Mouse (Mus musculus) hindbrain, embryonic 13.5 days (tissue): ENCODE results near the gene Sfxn5. TPM values are rescaled to one million over a fixed set of nuclear protein-coding genes. Genes with fewer than 3 reads are reported as not detected.

Source experiments
- ATAC-seq: fragments of 200-750 bp; cut with Nextera tagmentation; 2 replicates; pipeline ENCODE4 v1.8.0; 2017; ENCODE audit warnings: moderate TSS enrichment; ENCODE audit not compliant: low FRiP score
- H3K27ac ChIP-seq: fragments of 300-500 bp; sonication (generic); 2 replicates; pipeline ENCODE4 v1.5.1; 2015; ENCODE audit warnings: inconsistent platforms, mild to moderate bottlenecking, moderate library complexity
- H3K27me3 ChIP-seq: fragments of 300-500 bp; sonication (generic); 2 replicates; pipeline ENCODE4 v1.6.1; 2015; ENCODE audit warnings: mild to moderate bottlenecking, inconsistent platforms
- H3K36me3 ChIP-seq: fragments of 300-500 bp; sonication (generic); 2 replicates; pipeline ENCODE4 v1.6.1; 2015; ENCODE audit warnings: mild to moderate bottlenecking, inconsistent platforms
- H3K4me1 ChIP-seq: fragments of 300-500 bp; sonication (generic); replicated peaks from 2 replicates; pipeline ENCODE4 v1.6.1; 2015; ENCODE audit warnings: inconsistent platforms
- H3K4me2 ChIP-seq: fragments of 300-500 bp; sonication (generic); 2 replicates; pipeline ENCODE4 v1.6.1; 2015; ENCODE audit warnings: inconsistent platforms, mild to moderate bottlenecking, moderate library complexity
- H3K4me3 ChIP-seq: fragments of 300-500 bp; sonication (generic); 2 replicates; pipeline ENCODE4 v1.5.1; 2015; ENCODE audit warnings: mild to moderate bottlenecking, inconsistent platforms
- H3K9ac ChIP-seq: fragments of 300-500 bp; sonication (generic); 2 replicates; pipeline ENCODE4 v1.6.1; 2015; ENCODE audit warnings: mild to moderate bottlenecking, inconsistent platforms
- H3K9me3 ChIP-seq: fragments of 300-500 bp; sonication (generic); 2 replicates; pipeline ENCODE4 v1.6.1; 2016; ENCODE audit warnings: inconsistent platforms
- WGBS: fragments of 180-500 bp; shearing (Covaris S2); methylation state at CpG from one replicate; pipeline ENCODE4 v1.1.7; 2015; 5-methylcytosine and 5-hydroxymethylcytosine counted together
- polyA plus RNA-seq: library from polyadenylated mRNA; unstranded; fragments of >200 nt; fragmentation: Nextera tagmentation; extraction: Ambion mirVana; gene quantifications from 2 replicates; pipeline ENCODE4 v1.2.1, GENCODE M21; 2015

Gene Sfxn5
- polyA plus RNA-seq, 1 experiment from 2014 or later = 19.6 TPM

GRCm38 (mm10) chr6:85218684-85219445 is 114.4 kb downstream of the Sfxn5 start:
- H3K4me3 ChIP-seq = no peak overlapping the region
- peaks cover 46% of the 10 kb centered on the region for H3K27me3 ChIP-seq
- no peak for ATAC-seq
- no peaks in the 10 kb centered on the region for H3K9me3 ChIP-seq
- H3K4me1 ChIP-seq = peaks cover 19% of the 10 kb centered on the region
- H3K4me2 ChIP-seq = no peak overlapping the region
- H3K27ac ChIP-seq = no peak overlapping the region
- H3K36me3 ChIP-seq = no peaks in the 10 kb centered on the region
- WGBS = 30% methylated on average over 5 of the region's 5 CpGs
- H3K9ac ChIP-seq = 0 out of 2 replicates have a peak overlapping the region, but pooled peaks have one; percentile 24

GRCm38 (mm10) chr6:85218251-85218650 is 115.0 kb downstream of the Sfxn5 start:
- 57% methylated on average over 4 of the region's 4 CpGs for WGBS
- no peak for ATAC-seq
- H3K4me2 ChIP-seq = no peak overlapping the region

DNA sequence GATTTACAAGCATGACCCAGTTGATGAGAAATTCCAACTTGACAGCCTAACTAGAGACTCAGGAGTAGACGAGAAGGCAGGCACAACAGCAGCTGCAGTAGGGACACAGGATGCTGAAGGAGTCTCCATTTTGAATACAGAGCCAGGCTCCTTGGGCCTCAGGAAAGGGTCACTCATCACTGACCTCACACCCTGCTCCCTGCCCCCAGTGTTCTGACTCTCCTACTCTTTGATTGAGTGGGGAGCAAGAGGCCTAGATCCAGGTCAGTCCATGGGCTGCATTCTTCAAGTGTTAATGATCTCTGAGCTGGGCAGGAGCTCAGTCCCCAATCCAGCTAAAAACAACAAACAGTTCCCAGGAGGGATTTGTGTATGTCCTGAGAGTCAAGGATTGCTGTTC is 122.5 kb downstream of the Sfxn5 start:
- Histone ChIP-seq H3K9me3 (no peaks in the 10 kb centered on the region), H3K27ac (no peak overlapping the region), H3K4me3 (no peak overlapping the region), H3K4me1 (peaks cover 10% of the 10 kb centered on the region; the same call in 1 of the 2 replicates), H3K36me3 (no peaks in the 10 kb centered on the region), H3K27me3 (peaks cover 33% of the 10 kb centered on the region), H3K9ac (no peak overlapping the region), H3K4me2 (no peak overlapping the region)
- ATAC-seq = no peak
- WGBS = 28% methylated on average over 1 of the region's 1 CpGs

More at GRCm38 (mm10) chr6:85218251-85218650, 115.0 kb downstream of the Sfxn5 start:
- H3K27ac ChIP-seq = no peak overlapping the region
- H3K9me3 ChIP-seq = no peaks in the 10 kb centered on the region
- H3K4me3 ChIP-seq = no peak overlapping the region
- H3K27me3 ChIP-seq = peaks cover 42% of the 10 kb centered on the region
- H3K9ac ChIP-seq = no peak overlapping the region
- peaks cover 13% of the 10 kb centered on the region for H3K4me1 ChIP-seq
- no peaks in the 10 kb centered on the region for H3K36me3 ChIP-seq

DNA sequence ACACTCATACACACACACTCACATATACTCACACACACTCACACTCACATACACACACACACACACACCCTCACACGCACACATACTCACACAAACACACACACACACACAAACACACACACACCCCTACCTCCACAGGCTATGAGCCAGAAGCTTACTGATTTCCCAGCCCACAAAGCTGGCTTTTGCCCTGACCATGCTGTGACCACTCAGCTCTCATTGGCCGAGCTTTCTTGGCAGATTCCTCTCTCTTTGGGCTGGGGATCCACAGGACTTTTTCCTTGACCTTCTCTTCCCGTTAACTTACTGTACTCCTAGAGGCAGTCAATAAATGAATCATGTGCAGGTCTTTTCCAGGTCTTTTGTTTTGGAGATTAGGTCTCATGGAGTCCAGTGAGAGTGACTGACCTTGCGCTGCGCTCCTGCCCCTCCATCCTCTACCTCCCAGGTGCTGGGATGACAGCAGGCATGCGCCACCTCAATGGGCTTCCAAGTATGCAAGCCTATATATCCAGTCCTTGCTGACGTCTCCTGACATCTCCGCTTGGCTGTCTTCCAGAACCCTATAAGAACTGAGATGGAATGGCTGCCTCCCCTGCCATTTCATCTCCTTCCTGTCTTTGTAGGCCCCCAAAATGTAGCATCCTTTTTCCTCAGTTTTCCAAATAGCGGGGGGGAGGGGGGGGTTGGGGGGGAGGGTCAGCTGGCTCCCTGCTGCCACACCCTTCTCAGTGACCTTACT is 123.8 kb downstream of the Sfxn5 start:
- no peaks in the 10 kb centered on the region for H3K9me3 ChIP-seq
- no peak for ATAC-seq
- peaks cover 10% of the 10 kb centered on the region; the same call in 1 of the 2 replicates for H3K4me1 ChIP-seq
- no peak overlapping the region for H3K9ac ChIP-seq
- 81% methylated on average over 9 of the region's 9 CpGs for WGBS
- no peak overlapping the region for H3K4me3 ChIP-seq
- no peak overlapping the region for H3K4me2 ChIP-seq
- no peaks in the 10 kb centered on the region for H3K36me3 ChIP-seq
- H3K27ac ChIP-seq = no peak overlapping the region
- peaks cover 46% of the 10 kb centered on the region for H3K27me3 ChIP-seq

- H3K27ac ChIP-seq = no peak overlapping the region
- H3K9me3 ChIP-seq = no peaks in the 10 kb centered on the region
- peaks cover 10% of the 10 kb centered on the region; the same call in 1 of the 2 replicates for H3K4me1 ChIP-seq
- H3K9ac ChIP-seq = no peak overlapping the region
- WGBS = 74% methylated on average over 5 of the region's 5 CpGs
- H3K36me3 ChIP-seq = no peaks in the 10 kb centered on the region
- peaks cover 59% of the 10 kb centered on the region for H3K27me3 ChIP-seq
- no peak overlapping the region for H3K4me2 ChIP-seq
- no peak for ATAC-seq
- no peak overlapping the region for H3K4me3 ChIP-seq
Observed at GRCm38 (mm10) chr6:85207345-85207744, 125.9 kb downstream of the Sfxn5 start.

GRCm38 (mm10) chr6:85206939-85207285 is 126.3 kb downstream of the Sfxn5 start:
- 45% methylated on average over 15 of the region's 15 CpGs for WGBS
- Histone ChIP-seq H3K4me2 (no peak overlapping the region), H3K27me3 (peaks cover 63% of the 10 kb centered on the region), H3K36me3 (no peaks in the 10 kb centered on the region), H3K4me3 (no peak overlapping the region), H3K9ac (no peak overlapping the region), H3K9me3 (no peaks in the 10 kb centered on the region), H3K4me1 (peaks cover 10% of the 10 kb centered on the region; the same call in 1 of the 2 replicates), H3K27ac (no peak overlapping the region)
- ATAC-seq = no peak

DNA sequence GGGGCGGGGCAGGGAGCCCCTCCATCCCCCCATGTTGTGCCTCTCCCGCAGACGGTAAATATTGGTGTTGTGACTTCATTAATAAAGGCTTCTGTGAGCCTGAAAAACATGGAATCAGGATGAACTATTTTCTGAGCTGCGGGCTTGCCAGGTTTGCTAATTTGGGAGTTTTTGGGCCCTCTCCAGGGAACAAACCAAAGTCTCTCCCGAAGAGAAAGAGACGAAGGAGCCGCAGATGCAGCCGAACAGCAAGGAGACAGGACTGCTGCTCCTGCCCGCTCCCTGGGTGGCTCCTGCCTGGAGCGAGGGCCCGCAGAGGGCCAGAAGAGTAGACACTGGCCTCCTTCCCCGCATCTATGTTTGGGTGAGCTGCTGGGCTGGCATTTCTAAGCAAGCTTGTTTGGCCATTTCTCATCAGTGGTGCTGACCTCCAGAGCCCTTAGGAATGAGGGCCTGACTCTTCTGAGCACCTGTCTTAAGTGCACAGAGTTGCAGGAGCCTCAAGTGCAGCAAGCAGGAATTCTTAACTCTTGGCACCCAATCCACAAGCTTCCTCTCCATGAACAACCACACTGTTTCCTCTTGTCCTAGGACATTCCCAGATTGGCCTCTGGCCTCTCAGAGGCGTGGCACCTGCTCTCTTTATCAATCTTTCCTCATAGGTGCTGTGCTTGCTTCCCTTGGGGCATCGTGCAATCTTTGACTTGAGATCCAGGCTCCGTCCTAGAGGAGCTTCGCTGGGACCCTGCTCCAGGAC is 126.9 kb downstream of the Sfxn5 start:
- Histone ChIP-seq H3K4me2 (no peak overlapping the region), H3K27me3 (peaks cover 67% of the 10 kb centered on the region), H3K27ac (no peak overlapping the region), H3K36me3 (no peaks in the 10 kb centered on the region), H3K9me3 (no peaks in the 10 kb centered on the region), H3K4me3 (no peak overlapping the region), H3K4me1 (peaks cover 10% of the 10 kb centered on the region; the same call in 1 of the 2 replicates), H3K9ac (no peak overlapping the region)
- WGBS = 32% methylated on average over 16 of the region's 16 CpGs
- no peak for ATAC-seq

DNA sequence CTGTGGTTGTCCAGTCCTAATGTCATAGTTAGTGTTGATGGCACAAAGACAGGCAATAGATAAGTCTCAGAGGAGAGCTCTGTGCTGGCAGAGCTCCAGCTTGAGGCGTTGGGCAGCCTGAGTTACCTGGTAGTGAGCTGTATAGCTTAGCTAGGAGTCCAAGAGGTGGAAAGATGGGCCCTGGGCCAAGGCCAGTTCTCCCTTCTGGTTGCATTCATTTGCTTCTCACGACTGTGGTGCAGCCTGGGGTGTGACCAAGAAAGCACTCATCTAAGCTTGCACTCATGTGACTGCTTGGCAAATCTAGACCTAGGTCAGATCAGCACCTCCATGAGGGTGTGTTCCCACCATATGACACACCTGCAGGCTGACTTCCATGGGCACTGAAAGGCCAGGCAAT is 135.3 kb downstream of the Sfxn5 start:
- peaks cover 9% of the 10 kb centered on the region for H3K4me1 ChIP-seq
- H3K9me3 ChIP-seq = no peaks in the 10 kb centered on the region
- H3K4me3 ChIP-seq = no peak overlapping the region
- no peak overlapping the region for H3K27ac ChIP-seq
- H3K27me3 ChIP-seq = peaks cover 87% of the 10 kb centered on the region
- 61% methylated on average over 2 of the region's 2 CpGs for WGBS
- no peak for ATAC-seq
- H3K36me3 ChIP-seq = no peaks in the 10 kb centered on the region
- no peak overlapping the region for H3K9ac ChIP-seq
- no peak overlapping the region for H3K4me2 ChIP-seq

DNA sequence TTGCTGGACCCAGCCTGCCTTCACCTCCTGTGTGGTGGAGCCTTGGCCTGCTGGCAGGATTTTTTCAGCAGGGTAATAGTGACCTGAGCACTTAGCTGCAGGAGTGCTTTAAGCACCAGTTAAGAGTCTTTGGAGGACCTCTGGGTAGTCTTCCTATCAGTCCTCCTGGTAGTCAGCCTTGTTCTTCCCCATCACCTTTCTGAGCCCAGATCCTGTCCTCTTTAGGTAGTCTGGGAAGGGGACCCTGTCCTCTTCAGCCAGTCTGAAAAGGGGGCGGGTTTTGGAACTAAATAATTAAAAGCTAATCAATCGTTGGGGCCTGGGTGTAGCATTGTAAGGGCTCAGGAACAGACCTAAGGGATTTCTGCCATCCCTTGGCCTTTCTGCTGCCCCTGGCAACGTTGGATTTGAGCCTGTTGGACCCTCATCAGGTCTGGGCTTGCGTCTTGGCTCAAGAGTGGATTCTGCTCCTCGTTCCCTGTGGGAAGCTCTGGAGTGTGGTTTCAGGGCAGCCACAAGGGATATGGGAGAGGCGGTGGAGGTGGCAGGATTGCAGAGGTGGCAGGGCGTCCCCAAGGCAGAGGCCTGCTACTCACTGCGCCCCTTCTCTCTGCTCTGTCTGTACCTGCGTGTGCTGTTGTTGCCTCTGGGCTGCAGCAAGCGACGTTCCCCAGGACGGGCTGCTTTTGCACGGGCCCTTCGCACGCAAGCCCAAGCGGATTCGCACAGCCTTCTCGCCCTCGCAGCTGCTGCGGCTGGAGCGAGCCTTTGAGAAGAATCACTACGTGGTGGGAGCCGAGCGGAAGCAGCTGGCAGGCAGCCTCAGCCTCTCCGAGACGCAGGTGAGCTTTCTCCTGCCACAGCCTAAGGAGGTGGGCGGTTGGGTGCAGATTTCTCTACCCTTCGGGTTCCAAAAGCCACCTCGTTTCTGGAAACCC is 139.6 kb downstream of the Sfxn5 start:
- H3K4me2 ChIP-seq = peak overlapping the region; percentile 30; the same call in 1 of the 2 replicates
- H3K4me1 ChIP-seq = peaks cover 24% of the 10 kb centered on the region
- peak overlapping the region; percentile 7; the same call in 1 of the 2 replicates for H3K4me3 ChIP-seq
- no peak overlapping the region for H3K27ac ChIP-seq
- H3K27me3 ChIP-seq = peaks cover 97% of the 10 kb centered on the region
- no peaks in the 10 kb centered on the region for H3K9me3 ChIP-seq
- no peak overlapping the region; the same call in 1 of the 2 replicates for H3K9ac ChIP-seq
- H3K36me3 ChIP-seq = no peaks in the 10 kb centered on the region
- 0 out of 2 replicates have a peak, but pooled peaks have one; percentile 39 for ATAC-seq
- WGBS = 1% methylated on average over 29 of the region's 29 CpGs

DNA sequence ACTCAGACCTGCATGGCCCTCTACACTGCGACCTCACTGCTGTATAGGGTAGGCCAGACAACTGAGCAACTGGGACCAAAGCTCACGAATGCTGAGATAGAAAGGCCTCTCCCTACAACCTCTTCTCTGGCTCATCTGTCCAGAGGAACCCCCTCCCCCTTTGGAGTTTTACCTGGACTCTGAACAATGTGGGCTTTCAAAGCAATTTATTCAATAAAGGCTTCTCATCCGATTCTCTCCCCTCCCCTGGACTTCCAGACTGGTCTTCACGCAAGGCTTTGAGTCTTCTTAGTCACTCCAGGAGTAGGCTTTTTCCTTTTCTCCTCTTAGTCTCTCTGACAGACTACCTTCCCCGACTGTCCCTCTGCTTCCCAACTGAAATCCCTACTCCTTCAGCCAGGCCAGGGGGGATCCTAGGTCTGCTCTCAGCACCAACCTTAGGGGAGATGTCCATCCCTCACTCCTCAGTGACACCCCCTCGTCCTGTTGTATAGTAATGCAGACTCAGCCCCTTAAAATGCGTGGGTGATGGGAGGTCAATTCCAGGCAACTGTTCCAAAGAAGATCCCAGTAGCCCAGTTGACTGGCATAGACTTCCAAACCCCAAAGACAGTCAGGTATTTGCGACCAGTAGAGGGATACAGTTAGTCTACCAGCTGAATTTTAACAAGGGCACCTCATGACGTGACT is 141.3 kb downstream of the Sfxn5 start:
- WGBS = 8% methylated on average over 9 of the region's 9 CpGs

DNA sequence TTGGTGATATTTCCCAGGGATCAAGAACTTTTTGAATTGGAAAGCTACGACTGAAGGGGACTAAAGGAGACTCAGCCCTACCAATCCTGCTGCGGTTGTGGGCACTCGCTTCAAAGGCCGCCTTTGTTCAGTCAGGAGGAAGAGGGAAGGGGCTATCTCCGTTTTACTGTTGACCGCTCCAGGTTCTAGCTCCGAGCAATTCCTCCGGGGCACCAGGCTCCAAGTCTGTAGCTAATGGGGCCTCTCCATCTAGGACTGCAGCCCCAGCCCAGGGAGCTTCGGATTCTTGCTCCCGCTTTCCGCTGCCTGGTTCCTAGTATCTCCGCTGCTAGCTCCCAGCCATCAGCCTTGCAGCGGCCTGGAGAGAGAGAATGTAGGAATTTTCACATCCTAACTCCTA is 142.6 kb downstream of the Sfxn5 start:
- Histone ChIP-seq H3K4me2 (peak overlapping the region; percentile 42), H3K27ac (no peak overlapping the region), H3K9me3 (no peaks in the 10 kb centered on the region), H3K27me3 (peaks cover 99% of the 10 kb centered on the region), H3K4me3 (peak overlapping the region; percentile 29; the same call in 1 of the 2 replicates), H3K9ac (no peak overlapping the region; the same call in 1 of the 2 replicates), H3K36me3 (no peaks in the 10 kb centered on the region), H3K4me1 (peaks cover 53% of the 10 kb centered on the region)
- no peak for ATAC-seq
- under 1% methylated on average over 13 of the region's 13 CpGs for WGBS

More for the DNA sequence above, 141.3 kb downstream of the Sfxn5 start:
- peaks cover 42% of the 10 kb centered on the region for H3K4me1 ChIP-seq
- H3K27me3 ChIP-seq = peaks cover 98% of the 10 kb centered on the region
- H3K9me3 ChIP-seq = no peaks in the 10 kb centered on the region
- no peak overlapping the region for H3K4me3 ChIP-seq
- H3K36me3 ChIP-seq = no peaks in the 10 kb centered on the region
- H3K27ac ChIP-seq = no peak overlapping the region
- no peak overlapping the region for H3K4me2 ChIP-seq
- no peak for ATAC-seq
- no peak overlapping the region for H3K9ac ChIP-seq
